Mouse (Mus musculus) brain, adult 10 weeks (tissue): ENCODE results near the gene Fpr1. TPM values are rescaled to one million over a fixed set of nuclear protein-coding genes. Genes with fewer than 3 reads are reported as not detected.

Experiments used
- polyA plus RNA-seq: library from polyadenylated mRNA; stranded (reverse); fragments of 350-450 nt; fragmentation: Illumina TruSeq; extraction: RNeasy Lipid Tissue Mini Kit (QIAGEN cat#74804); gene quantifications from one replicate; pipeline ENCODE4 v1.2.3, GENCODE M21; 2015; ENCODE audit warnings: low read depth, low replicate concordance

Fpr1 gene
- not detected for polyA plus RNA-seq

DNA sequence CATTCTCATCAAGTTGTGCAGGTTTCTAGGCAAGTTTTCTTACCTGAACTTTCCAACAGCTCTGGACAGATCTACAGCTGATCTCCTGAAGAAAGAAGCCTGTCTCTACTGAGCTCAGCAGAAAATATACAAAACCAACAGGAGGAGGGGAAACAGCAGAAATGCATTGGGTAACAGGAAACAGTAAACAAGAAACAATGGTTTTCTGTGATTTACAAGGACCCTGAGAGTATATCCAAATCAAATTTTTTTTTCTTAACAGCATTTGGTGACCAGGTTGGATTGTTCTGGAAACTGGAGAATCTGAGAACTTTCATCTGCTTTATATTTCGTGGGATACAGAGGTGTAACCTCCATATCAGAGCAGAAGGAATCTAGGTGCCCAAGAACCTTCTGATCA lies at the start of gene Fpr1:
Fpr1 (minus strand) TSS at position 101 of the 400 bp plus-strand sequence.

DNA sequence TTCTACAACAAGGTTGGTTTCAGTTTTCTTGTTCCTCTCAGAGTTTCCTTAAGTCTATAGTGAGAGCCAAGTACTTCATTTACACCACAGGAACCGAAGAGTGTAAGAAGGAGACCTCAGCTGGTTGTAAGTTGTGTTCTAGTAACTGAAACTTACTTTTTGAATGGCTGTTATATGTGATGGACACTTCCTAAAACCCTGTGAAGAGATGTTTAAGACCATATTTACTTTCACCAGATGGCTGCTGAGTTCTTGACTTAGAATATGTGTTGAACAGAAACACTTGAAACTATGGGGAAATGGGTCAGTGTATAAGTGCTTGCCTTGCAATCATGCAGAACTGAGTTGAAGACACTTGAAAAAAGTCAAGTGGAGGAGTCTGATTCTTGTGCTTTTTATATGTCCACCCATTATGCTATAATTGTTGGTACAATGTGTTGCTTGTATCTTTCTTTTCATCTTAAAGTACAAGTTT lies 4.1 kb upstream of the Fpr1 start, which contains the start of the genes Fpr2 and Fpr3:
Fpr2 (plus strand) TSS at position 51 of the 475 bp plus-strand sequence.
Fpr3 (plus strand) TSS at position 79 of the 475 bp plus-strand sequence.

DNA sequence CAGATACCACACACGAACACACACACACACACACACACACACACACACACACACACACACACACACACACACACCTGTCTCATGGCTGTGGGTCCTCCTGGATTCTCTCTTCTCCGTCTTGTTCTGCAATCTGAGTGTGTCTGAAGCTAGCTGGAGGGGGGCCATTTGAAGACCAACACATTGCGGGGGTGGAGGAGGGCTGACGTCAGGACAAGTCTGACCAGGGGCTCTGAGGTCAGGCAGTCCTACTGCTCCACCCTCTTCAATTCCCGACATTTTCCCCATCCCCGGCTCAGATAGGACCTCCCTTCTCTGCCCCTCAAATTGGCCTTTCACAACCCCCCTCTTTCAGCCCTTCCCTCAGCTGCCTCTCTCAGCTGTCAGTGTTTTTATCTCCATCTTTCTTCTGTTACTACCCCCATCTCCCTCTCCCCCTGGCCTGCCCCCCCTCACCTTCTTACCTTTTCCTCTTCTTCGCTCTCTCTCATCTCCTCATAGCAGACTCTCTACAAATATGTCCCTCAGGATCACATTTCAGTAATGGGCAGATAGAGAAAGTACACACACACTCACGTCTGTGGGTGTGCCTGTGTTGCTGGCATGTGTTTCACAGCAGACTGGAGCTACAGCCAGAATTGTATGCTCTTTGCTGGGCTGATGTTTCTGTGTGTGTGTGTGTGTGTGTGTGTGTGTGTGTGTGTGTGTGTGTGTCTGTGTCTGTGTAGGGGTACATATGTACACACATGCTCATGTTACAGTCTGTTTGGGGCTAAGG lies 28.5 kb downstream of the Fpr1 start, which contains the start of gene Has1:
Has1 (minus strand) TSS at position 142 of the 775 bp plus-strand sequence.

DNA sequence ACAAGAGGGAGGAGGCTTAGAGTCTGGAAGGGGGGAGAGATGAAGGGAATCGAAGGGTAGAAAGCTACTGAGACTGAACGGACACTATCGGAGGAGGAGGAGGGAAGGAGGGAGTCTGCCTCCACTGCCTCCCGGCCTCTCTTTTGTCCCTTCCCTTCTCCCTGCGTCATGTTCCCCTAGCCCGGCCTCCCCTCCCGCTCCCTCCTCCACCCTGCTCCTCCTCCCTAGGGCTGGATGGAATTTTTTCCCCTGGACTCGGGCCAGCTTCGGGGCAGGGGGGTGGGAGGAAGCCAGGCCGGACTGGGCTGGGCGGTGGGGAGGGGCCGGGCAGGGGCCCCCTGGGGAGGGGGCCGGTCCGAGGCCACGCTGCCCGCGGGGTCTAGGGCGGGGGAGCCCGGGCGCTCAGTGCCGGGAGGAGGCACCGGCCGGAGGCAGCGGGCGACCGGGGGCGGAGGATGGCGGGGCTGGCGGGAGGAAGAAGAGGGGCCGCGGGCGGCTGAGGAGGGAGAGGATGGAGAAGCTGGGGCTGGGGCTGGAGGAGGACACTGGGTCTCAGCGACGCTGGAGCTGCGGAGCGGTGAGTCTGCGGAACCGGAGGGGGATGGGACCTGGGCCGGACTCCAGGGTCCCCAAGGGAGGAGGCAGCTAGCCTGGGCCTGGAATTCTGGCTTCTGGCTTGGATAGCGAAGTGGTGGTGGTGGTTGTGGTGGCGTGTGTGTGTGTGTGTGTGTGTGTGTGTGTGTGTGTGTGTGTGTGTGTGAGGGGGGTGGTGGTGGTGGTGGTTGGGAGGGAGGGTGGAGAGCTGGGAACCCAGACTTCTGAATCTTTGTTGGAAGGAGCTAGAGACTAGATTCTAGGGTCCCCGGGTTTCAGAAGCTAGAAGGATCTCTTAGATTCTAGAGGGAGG lies 56.7 kb downstream of the Fpr1 start, which contains the start of gene Spaca6:
Spaca6 (plus strand) TSS at position 408 of the 907 bp plus-strand sequence.

Other genes starting within 250 kb of the Fpr1 start
- gene Vmn2r90, start 180.2 kb downstream of the Fpr1 start, polyA plus RNA-seq: not detected
- gene Spaca6, start 56.8 kb downstream of the Fpr1 start, polyA plus RNA-seq: 51.8 TPM
- 0.43 TPM for gene Has1, start 28.7 kb downstream of the Fpr1 start, polyA plus RNA-seq
- 0.48 TPM for gene Fpr2, start 3.9 kb upstream of the Fpr1 start, polyA plus RNA-seq
- not detected for gene Fpr3, start 3.9 kb upstream of the Fpr1 start, polyA plus RNA-seq
- gene Fpr-rs4, start 137.8 kb upstream of the Fpr1 start, polyA plus RNA-seq: not detected
- gene Vmn2r124, start 165.5 kb upstream of the Fpr1 start, polyA plus RNA-seq: not detected
- not detected for gene Vmn2r91, start 201.1 kb upstream of the Fpr1 start, polyA plus RNA-seq